Mouse (Mus musculus): ENCODE results near the gene Lrrc20.
A peak's percentile ranks its signal among the peaks of the same experiment; 100 is the strongest.
"Not testable (repeated sequence)": the region's sequence is repeated elsewhere in the genome, so short reads cannot be mapped to it uniquely, and the experiment has no call there.

The Lrrc20 gene

GRCm38 (mm10) chr10:61475594-61476439 is at the start of gene Lrrc20:
Gene Lrrc20 (plus strand): TSS chr10:61475801.
- peak; percentile 89 to 93 for DNase-seq

- DNase-seq: no peak
Observed at GRCm38 (mm10) chr10:61426251-61426757, 49.3 kb upstream of the Lrrc20 start.

GRCm38 (mm10) chr10:61427951-61428350 is 47.6 kb upstream of the Lrrc20 start:
- no peak for DNase-seq

GRCm38 (mm10) chr10:61428416-61428815 is 47.2 kb upstream of the Lrrc20 start:
- DNase-seq: no peak

GRCm38 (mm10) chr10:61429043-61429442 is 46.6 kb upstream of the Lrrc20 start:
- no peak for DNase-seq

- no peak for DNase-seq
Observed at GRCm38 (mm10) chr10:61431375-61431774, 44.2 kb upstream of the Lrrc20 start.

GRCm38 (mm10) chr10:61440202-61440800 is 35.3 kb upstream of the Lrrc20 start:
- no peak for DNase-seq

- no peak for DNase-seq
Observed at GRCm38 (mm10) chr10:61443456-61443855, 32.1 kb upstream of the Lrrc20 start.

- no peak for DNase-seq
Observed at GRCm38 (mm10) chr10:61443876-61444275, 31.7 kb upstream of the Lrrc20 start.

GRCm38 (mm10) chr10:61445016-61445415 is 30.6 kb upstream of the Lrrc20 start:
- no peak for DNase-seq

- DNase-seq: no peak
Observed at GRCm38 (mm10) chr10:61447581-61448353, 27.8 kb upstream of the Lrrc20 start.

GRCm38 (mm10) chr10:61448834-61449233 is 26.8 kb upstream of the Lrrc20 start:
- DNase-seq: no peak

GRCm38 (mm10) chr10:61451463-61451930 is 24.1 kb upstream of the Lrrc20 start:
- peak in 1 of 2 experiments; percentile 39 for DNase-seq

GRCm38 (mm10) chr10:61451931-61452617 is 23.5 kb upstream of the Lrrc20 start:
- peak; percentile 46 to 54 for DNase-seq

- peak; percentile 99 for DNase-seq
Observed at GRCm38 (mm10) chr10:61452645-61453044, 23.0 kb upstream of the Lrrc20 start, which contains the start of gene Eif4ebp2. Gene Eif4ebp2 (minus strand): TSS chr10:61452661.

- DNase-seq: not testable (repeated sequence)
Observed at GRCm38 (mm10) chr10:61453171-61453570, 22.4 kb upstream of the Lrrc20 start.

- no peak for DNase-seq
Observed at GRCm38 (mm10) chr10:61457182-61457581, 18.4 kb upstream of the Lrrc20 start.

GRCm38 (mm10) chr10:61465009-61465408 is 10.6 kb upstream of the Lrrc20 start:
- no peak for DNase-seq

GRCm38 (mm10) chr10:61466242-61466641 is 9.4 kb upstream of the Lrrc20 start:
- DNase-seq: peak in 1 of 2 experiments; percentile 34

GRCm38 (mm10) chr10:61466873-61467272 is 8.7 kb upstream of the Lrrc20 start:
- no peak for DNase-seq

- no peak for DNase-seq
Observed at GRCm38 (mm10) chr10:61468900-61469299, 6.7 kb upstream of the Lrrc20 start.

- no peak for DNase-seq
Observed at GRCm38 (mm10) chr10:61473640-61474039, 2.0 kb upstream of the Lrrc20 start.

All from spleen, adult 18-20 months (tissue).